Mouse (Mus musculus) activated CD4-positive, CD25-positive, alpha-beta regulatory T cell, adult 4 months (primary cell): Measurements from ENCODE around the gene Olfr536. TPM values are rescaled to one million over a fixed set of nuclear protein-coding genes. Genes with fewer than 3 reads are reported as not detected.
"Not testable (repeated sequence)": the region's sequence is repeated elsewhere in the genome, so short reads cannot be mapped to it uniquely, and the experiment has no call there.

ENCODE experiments used
- ATAC-seq: one replicate; pipeline ENCODE4 v1.8.0; 2017
- polyA plus RNA-seq, 2 experiments: library from polyadenylated mRNA; unstranded; fragments of 100-300 nt; shearing (Covaris generic); gene quantifications; one replicate each; pipeline ENCODE4 v1.2.1; 2017

Olfr536 gene
- polyA plus RNA-seq: not detected

- not testable (repeated sequence) for ATAC-seq
Measured at GRCm38 (mm10) chr7:140507346-140508021, at the start of gene Olfr536. Olfr536 (minus strand) TSS chr7:140507396.

DNA sequence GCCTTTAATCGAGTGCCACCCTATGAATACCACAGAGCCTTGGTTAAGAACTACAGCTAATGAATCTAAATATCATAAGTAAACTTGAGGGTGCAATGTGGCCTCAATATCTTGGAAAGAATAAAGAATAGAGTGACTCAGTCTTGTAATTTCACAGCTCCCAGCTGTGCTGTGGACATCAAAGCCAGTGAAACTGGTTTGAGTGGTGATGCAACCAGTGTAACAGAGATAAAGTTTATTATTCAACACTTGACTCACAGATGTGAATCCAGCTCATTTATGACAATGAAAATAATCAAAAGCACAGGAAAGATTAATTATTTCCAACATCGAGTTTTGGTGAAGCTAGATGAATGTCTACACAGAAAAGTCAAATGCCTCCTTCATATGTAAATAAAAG is 32.5 kb upstream of the Olfr536 start:
- no peak for ATAC-seq

- no peak for ATAC-seq
Measured at GRCm38 (mm10) chr7:140494702-140495101, 12.5 kb downstream of the Olfr536 start.

DNA sequence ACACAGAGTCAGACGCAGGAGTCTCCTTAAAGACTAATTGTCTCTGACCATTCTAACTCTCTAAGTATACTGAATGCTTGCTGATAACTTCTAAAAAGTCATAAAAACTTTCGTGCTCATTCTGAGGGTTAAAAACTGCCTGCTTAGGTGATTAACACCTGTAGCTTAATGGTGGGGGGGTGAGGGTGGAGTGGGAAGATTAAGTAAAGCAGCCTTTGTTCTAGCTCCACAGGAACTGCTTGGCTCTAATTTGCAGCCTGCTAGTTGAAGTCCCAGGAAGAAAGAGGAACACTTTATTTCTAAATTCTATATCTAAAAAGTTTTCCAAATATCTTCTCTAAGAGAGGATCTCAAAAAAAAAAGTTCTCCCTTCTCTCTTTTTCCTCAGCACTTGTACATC is 13.0 kb downstream of the Olfr536 start:
- ATAC-seq: no peak

GRCm38 (mm10) chr7:140488981-140489380 is 18.2 kb downstream of the Olfr536 start:
- ATAC-seq: no peak

DNA sequence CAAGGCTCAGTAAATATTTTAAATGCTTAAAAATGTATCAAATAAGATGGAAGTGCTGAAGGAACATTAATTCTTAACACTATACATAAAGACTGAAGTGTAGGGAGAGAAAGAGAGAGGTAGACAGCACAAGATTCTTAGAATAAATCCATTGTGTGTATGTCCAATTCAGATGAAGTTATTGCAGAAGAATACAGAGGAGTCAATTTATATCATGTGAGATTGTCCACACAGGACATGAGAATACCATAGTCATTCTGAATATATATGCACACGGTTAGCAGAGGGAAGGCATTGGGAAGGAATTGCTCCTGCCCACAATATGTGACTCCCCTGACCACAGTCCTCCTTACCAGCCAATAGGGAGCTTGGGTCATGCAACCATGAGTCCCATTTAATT is 23.3 kb downstream of the Olfr536 start, which contains the start of gene Olfr535:
TSS of gene Olfr535 (plus strand) at position 301 of the 400 bp plus-strand sequence.
- no peak for ATAC-seq

- no peak for ATAC-seq
Measured at GRCm38 (mm10) chr7:140478733-140479132, 28.5 kb downstream of the Olfr536 start.

DNA sequence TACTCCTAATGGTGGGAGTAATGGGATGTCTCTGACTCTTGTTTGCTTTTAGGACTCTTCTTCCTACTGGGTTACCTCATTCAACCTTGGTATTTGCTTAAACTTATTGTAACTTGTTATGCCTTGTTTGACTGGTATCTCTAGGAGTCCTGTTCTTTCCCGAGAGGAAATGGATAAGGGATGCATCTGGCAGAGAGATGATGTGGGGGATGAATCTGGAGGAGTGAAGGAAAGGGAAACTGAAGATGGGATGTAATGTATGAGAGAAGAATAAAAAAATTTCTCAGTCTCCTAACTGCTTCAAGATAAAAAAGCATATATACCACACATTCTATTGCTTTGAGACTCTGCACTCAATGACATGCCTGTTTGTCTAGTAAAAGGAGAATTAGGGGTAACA is 29.3 kb downstream of the Olfr536 start:
- no peak for ATAC-seq

DNA sequence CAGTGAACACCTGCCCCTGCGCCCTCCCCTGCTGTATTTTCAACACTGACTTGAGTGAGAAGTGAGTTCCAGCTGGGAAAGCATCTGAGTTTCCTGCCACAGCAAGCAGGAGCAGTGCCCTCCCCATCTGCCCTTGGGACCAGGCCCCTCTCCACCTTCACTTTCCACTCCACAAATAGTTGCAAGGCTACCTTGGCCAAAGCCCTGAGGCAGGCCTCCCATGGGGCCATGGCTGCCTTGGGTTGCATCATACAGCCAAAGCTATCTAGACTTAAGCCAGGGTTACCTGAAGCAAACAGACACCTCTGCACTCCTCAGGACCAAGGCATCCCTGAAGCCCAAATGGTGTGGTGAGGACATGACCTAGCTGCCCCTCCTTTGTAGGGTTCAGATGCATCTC is 44.1 kb downstream of the Olfr536 start, which contains the start of gene Olfr533:
TSS of gene Olfr533 (plus strand) at position 301 of the 400 bp plus-strand sequence.
- not testable (repeated sequence) for ATAC-seq

Other genes starting within 250 kb of the Olfr536 start
- under 1 TPM; 0.09 to 0.28 TPM for gene Olfr525, start 186.5 kb downstream of the Olfr536 start, polyA plus RNA-seq
- gene Olfr527, start 173.4 kb downstream of the Olfr536 start, polyA plus RNA-seq: under 1 TPM in 1 of 2 experiments, not detected in 1; 0.45 TPM
- 1 to 10 TPM in 1 of 2 experiments, not detected in 1; 1.3 TPM for gene Olfr60, start 145.7 kb downstream of the Olfr536 start, polyA plus RNA-seq
- not detected for gene Olfr530, start 131.1 kb downstream of the Olfr536 start, polyA plus RNA-seq
- gene Olfr531, start 104.5 kb downstream of the Olfr536 start, polyA plus RNA-seq: not detected
- under 1 TPM in 1 of 2 experiments, not detected in 1; 0.29 TPM for gene Olfr532, start 85.8 kb downstream of the Olfr536 start, polyA plus RNA-seq
- gene Olfr533, start 44.0 kb downstream of the Olfr536 start, polyA plus RNA-seq: not detected
- gene Olfr535, start 23.2 kb downstream of the Olfr536 start, polyA plus RNA-seq: not detected
- gene Olfr538, start 60.5 kb upstream of the Olfr536 start, polyA plus RNA-seq: not detected
- under 1 TPM in 1 of 2 experiments, not detected in 1; 0.08 TPM for gene Olfr46, start 93.9 kb upstream of the Olfr536 start, polyA plus RNA-seq
- not detected for gene Olfr61, start 121.6 kb upstream of the Olfr536 start, polyA plus RNA-seq
- not detected for gene Olfr53, start 139.1 kb upstream of the Olfr536 start, polyA plus RNA-seq
- under 1 TPM; 0.05 to 0.24 TPM for gene Olfr539, start 152.5 kb upstream of the Olfr536 start, polyA plus RNA-seq
- gene Olfr45, start 174.6 kb upstream of the Olfr536 start, polyA plus RNA-seq: not detected
- gene Olfr541, start 189.9 kb upstream of the Olfr536 start, polyA plus RNA-seq: not detected